Mouse (Mus musculus): ENCODE results near the gene Mrgprf. TPM values are rescaled to one million over a fixed set of nuclear protein-coding genes. Genes with fewer than 3 reads are reported as not detected.

The Mrgprf gene
- total RNA-seq, 2 experiments from 2014 or later = 2.5 to 2.7 TPM

DNA sequence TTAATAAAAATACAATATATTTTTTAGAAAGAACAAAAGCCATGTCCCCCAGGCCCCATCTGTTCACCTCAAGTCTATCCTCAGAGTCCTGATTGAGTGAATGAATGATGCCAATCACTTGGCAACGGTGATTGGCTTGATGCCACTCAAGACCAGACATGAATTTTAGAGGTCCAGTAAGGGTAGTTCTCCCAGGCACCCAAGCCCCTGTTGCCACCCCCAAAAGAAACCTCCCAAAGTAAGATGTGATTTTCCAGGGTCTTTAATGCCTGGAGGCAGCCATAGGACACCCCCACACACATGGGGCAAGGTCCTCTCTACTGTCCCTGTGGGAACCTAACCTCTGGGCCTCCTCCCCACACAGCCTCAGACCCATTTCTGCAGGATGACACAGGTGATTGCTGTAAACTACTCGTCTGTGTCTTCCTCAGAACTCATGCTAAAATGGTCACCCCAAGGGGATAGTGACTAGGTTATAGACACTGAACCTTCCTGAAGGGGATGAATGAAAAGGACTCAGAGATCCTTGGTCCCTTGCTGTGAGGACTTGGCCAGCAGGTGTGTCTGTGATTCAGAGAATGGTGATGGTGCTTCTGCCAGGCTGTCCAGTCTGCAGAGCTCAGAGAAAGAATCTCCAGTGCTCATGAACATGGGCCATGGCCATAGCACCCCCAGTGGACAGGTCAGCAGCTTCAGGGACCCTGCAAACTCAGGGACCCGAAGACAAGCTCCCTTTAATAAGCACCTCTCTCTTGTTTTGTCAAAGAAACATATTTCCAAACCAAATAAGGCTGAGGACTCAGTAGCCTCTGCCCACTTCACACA lies 1.8 kb upstream of the Mrgprf start:
- no peak for DNase-seq
- intact Hi-C loops (cut with DNase I) = no loop called here

DNA sequence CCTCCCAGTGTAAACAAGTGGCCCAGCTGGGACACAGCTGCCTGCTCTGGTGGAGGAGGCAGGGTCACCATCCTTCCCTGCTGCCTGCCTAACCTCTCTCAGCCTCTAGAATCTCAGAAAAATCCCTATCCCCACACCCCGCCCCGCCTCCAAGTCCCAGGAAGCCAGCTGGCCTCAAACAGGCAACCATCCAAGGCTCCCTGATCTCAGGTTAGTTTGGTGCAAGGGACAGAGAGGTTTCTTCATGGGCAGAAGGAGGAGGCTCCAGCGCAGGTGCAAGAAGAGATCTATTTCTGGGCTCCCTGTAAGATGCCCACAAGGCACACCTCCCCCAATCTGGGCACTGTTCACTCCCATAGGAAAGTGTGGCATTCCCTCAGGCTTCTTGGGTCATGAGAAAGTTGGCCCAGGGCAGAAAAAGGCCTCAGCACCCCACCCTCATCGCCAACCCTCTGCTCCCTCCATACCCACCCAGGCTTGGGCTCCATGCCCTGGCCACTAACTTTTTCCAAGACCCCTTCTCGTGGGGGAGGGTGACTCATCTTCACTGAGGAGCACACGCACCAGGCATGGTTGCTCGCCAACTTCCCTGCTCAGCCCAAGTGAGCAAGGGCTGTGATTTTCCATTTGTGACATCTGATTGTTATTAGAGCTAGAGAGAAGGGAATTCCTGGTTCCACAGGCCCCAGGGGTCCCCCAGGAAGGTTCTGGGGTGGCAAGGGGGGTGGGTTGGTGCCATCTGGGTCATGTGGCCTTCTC lies 887 bp upstream of the Mrgprf start:
- DNase-seq = peak; percentile 54 to 65
- intact Hi-C loops (cut with DNase I) = no loop called here

DNA sequence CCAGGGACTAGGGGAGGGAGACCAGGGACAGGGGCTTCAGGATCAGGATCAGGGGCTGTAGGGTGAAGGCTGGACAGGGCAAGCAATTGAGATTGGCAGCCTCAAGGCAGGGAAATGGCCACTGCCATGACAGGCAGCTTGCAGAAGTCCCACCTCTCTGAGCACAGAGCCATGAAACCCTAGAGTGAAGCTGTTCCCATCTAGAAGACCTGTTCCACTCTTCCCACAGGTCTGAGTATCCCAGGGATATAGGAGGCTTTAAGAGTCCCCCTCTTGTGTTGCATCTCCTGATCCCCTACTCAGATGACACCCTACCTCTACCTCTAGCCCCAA lies 346 bp downstream of the Mrgprf start:
- intact Hi-C loops (cut with DNase I) = no loop called here
- no peak for DNase-seq

DNA sequence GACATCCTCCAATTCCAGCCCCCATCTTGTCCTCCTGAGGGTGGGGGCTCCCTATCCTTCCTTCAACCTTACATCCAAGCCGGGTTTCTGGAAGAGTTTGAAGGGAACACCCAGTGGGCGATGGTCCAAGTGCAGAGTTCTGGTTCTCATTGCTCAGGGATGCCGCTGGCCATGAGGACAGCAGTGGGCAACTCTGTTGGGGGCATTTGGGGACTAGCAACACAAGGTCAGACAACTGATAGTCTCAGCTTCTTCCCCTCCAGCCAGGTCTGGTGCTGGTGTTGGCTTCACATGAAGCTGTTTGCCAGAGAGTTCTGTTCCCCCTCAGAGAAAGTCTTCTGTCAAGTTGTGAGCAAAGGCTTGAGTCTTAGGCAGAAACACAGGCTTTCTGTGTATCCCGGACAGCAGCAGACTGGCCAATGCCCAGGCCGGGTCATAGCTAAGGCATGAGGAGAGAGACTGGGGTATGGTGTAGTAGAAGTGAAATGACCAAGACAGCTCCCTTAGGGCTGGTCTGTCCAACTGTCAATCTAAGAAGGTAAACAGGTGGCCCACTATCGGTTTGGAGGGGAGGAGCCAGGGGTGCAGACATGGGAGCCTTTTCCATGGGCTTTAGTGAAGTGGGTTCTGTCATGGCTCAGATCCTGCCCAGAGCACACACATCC lies 845 bp downstream of the Mrgprf start:
- peak; percentile 54 to 56 for DNase-seq
- intact Hi-C loops (cut with DNase I) = no loop called here

DNA sequence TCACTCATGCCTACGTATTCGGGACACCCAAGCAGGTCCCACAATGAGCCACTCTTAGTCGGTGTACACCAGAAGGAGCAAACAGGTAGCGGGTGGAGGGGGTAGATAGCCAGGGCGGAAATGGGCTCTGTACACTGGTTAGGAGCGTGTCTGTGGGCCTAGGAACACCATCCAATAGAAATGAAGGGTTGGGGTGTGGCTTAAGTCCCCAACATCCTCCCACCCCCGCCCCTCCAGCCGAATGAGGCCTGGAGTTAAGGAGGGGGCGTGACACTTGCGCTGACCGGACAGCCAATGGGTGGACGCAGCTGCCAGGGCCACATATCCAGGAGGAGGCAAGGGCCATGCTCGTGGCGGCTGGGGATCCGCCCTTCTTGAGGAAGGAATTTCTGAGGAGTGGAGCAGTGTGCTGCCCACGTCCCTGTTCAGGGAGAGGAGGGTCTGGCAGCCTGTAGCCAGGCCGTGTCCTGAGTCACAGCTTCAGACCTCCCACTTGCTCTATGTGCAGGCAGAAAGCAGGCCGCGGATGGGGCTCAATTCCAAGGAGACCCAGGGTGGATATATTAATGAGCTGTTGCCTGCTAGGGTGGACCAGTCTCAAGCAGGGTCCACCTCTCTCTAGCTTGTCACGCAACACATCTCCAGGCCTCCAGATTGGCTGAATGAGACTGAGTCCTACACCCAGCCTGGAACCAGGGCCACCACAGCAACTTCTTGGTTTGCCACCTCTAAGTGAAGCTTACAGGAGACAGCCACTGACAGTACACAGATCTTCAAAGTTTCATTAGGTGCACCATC lies 2.1 kb downstream of the Mrgprf start:
- peak; percentile 58 to 66 for DNase-seq
- intact Hi-C loops (cut with DNase I) = no loop called here

DNA sequence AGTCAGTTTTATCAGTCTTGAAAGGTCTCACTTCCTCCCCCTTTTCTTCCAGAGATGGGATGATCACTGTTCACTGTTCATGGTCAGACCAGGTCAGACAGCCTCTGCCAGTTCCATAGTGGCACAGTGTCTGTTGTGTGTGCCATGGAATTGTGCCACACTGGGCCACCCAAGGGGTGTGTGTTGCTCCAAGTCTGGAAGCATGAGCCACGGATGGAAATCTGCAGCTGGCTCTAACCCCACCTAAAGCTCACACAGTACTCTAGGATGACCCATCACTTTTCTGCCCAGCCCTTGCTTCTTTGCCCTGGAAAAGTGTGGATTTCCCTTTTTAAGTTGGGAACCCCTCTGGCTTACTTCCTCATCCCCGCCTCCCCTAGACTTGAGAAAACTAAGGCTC lies 3.5 kb downstream of the Mrgprf start:
- DNase-seq = no peak
- intact Hi-C loops (cut with DNase I) = no loop called here

DNA sequence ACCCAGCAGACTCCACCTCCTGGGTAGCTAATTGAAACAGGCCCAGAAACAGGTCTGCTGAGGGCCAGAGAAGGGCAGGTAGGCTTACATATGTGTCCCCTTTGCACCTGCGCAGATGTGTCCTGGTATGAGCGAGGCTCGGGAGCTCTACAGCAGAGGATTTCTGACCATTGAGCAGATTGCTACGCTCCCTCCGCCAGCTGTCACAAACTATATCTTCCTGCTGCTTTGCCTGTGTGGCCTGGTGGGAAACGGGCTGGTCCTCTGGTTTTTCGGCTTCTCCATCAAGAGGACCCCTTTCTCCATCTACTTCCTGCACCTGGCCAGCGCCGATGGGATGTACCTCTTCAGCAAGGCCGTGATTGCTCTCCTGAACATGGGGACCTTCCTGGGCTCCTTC lies 7.0 kb downstream of the Mrgprf start:
- DNase-seq = no peak
- intact Hi-C loops (cut with DNase I) = no loop called here

DNA sequence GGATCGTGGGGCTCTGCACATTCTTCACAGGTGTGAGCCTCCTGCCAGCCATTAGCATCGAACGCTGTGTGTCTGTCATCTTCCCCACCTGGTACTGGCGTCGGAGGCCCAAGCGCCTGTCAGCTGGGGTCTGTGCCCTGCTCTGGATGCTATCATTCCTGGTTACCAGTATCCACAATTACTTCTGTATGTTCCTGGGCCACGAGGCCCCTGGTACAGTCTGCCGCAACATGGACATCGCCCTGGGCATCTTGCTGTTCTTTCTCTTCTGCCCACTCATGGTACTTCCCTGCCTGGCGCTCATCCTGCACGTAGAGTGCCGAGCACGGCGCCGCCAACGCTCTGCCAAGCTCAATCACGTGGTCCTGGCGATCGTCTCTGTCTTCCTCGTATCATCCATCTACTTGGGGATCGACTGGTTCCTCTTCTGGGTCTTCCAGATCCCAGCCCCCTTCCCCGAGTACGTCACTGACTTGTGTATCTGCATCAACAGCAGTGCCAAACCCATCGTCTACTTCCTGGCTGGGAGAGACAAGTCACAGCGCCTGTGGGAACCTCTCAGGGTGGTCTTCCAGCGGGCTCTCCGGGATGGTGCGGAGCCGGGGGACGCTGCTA lies 7.5 kb downstream of the Mrgprf start:
- DNase-seq = no peak
- intact Hi-C loops (cut with DNase I) = no loop called here

DNA sequence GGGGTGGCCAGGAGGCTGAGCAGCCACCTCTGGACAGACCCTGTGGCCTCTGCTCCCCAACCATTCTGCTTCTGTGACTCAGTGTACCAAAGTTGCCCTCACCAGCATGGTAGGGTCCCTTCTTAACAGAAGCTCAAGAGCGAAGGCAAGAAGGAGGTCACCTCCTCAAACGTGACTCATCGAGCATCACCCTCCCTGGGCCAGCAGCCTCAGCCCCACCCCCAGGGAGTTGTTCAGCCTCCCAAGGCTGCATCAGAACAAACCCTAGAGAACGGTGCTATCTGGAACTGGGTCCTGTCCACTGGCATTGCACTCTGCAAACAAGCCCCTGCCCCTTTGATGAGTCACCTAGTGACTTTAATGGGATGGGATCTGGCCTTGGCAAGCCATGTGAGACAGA lies 8.2 kb downstream of the Mrgprf start:
- intact Hi-C loops (cut with DNase I) = no loop called here
- DNase-seq = no peak

DNA sequence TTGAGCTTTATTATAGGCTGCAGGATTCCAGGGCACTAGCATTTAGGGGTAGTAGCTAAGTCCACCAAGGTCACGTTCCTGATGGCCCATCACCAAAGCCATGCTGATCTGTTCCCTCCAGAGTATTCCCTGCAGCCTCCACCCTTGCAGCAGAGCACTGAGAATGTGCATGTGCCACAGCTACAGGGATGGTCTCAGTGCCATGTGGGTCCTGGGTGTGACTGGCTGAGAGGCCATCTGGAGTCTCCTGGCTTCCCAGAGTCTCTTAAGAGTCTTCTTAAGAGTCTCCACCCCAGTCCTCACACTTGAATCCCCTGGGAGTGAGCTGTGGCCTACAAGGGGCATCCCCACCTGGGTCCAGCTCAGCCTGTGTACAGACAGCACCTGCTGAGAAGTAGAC lies 9.2 kb downstream of the Mrgprf start:
- intact Hi-C loops (cut with DNase I) = no loop called here
- DNase-seq = no peak

DNA sequence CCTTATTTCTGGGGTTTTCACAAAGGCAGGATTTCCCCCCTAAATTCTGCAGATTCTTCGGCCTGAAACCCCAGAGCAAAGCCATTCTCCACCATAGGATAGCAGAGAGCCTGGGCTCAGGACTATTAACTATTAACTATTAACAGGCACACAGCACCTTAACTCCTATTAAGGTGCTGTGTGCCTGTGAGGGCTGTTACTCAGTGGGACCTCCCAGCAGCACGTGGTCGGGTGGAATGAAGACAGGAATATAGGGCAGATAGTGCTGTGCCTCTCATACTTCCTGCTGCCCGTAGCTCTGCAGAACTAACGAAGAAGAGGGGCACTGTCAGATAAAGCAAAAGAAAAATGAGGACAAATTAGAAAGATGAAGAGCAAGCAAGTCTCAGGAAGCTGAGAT lies 9.9 kb downstream of the Mrgprf start:
- DNase-seq = no peak
- intact Hi-C loops (cut with DNase I) = no loop called here

DNA sequence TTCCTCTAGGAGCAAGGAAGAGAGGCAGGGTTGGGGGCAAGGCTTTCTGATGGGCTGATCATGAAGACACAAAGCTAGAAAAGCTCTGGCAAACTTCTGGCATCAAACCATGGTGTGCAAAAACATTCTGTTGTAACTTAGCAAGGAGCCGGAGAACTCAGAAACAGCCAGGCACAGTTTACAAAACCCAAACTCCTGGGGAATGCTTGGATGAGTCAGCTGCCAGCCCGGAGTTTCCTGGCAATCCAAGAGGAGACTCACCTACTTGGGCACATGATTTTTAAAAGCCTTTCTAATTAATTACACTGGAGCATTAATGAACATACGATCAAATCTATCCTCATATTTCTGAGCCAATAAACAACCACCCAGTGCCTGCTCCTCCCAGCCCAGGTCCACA lies 11.5 kb downstream of the Mrgprf start:
- DNase-seq = no peak
- intact Hi-C loops (cut with DNase I) = no loop called here

DNA sequence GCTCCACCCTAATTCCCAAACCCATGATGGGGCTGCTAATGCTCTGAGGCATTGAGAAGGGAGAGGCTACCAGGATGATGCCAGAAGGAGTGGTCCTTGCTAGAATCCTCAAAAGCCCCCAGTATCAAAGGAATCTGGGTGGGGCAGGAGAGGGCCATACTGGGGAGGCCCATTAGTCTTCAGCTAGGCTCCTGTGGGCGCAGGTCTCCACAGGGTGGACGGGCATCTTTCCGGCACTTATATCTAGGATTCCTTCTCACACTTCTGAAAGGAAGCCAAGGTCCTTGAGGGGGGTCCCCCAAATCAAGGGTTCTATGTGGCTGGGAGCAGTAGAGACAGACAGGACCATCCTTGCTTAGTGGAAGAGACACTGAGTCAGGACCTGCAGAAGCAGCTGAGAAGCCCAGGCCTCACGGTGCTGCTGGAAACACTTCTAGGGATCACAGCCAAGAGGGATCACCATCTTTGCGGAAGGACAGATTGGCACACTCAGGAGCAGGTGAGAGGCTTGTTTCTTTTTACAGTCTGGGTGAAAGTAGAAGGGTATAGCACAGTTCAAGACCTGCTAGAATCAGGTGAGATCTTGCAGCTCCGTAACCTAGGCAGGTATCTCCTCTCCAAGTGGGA lies 14.3 kb downstream of the Mrgprf start, which contains the start of gene Mrgprd:
Gene Mrgprd, plus strand, starts transcription at position 51 of the 627 bp plus-strand sequence.
- intact Hi-C loops (cut with DNase I) = no loop called here
- DNase-seq = no peak

DNA sequence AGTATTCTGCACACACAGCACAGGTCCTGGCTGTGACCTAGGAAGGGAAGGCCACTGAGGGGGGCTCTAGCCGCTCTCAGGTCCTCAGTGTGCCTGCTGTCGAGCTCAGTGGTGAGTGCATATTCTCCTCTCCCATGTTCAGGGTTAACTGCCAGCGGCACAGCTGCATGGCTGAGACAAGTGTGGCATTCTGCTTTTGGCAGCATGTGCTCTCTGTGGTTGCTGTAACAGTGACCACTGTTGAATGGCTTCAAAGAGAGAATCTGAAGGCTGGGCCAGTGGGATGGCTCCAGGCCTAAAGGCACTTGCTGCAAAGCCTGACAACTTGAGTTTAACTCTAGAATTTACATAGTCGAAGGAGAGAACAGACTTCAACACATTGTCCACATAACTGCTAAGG lies 16.9 kb downstream of the Mrgprf start:
- no peak for DNase-seq
- intact Hi-C loops (cut with DNase I) = no loop called here

DNA sequence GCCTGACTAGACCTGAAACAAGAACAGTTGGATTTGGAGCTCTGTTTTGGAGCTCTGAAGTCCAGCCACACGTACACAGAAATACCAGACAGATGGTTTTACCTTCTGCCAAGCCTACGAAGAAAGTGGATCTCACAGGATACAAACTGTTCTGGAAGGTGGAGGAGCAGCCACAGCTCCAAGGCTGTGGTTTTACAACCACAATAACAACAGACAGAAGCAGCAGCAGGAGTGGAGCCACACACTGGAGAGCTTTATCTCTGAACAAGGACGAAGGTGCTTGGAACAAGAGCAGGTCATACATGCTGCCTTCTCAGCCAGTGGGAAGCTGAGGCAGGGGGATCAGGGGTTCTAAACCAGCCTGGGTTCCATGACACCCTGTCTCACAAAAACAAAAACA lies 18.9 kb downstream of the Mrgprf start:
- intact Hi-C loops (cut with DNase I) = no loop called here
- no peak for DNase-seq

DNA sequence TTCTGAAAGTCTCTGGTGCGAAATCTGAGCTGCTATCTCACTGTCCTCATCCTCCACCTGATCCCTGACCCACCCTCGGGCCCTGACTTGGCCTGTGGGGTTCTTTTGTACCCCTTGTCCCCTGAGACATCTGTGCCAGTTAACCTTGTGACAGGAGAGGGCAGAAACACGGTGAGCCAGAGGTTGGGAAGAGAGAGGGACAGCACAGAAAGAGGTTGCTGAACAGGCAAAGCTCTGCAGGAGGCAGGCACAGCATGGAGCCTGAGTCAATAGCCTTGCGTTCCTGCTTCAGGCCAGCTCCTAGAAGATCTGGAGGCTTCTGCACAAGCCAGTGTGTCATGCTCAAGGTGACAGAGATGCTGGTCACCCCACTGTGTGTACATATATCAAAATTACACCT lies 23.0 kb downstream of the Mrgprf start:
- intact Hi-C loops (cut with DNase I) = no loop called here
- no peak for DNase-seq

DNA sequence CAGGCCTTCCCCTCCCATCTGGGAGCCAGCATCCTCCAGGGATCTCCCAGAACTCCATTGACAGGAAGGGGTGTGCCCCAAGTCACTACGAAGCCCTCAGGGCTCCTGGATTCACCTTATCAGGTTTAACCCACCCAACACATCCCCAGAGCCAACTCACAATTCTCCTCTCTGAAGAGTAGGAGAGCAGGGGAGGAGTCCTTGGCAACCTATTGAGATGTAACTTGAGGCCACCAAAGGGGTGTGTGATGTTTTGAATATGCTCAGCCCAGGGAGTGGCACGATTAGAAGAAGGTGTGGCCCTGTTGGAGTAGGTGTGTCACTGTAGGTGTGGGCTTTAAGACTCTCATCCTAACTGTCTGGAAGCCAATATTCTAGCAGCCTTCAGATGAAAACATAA lies 25.1 kb downstream of the Mrgprf start:
- DNase-seq = no peak
- intact Hi-C loops (cut with DNase I) = no loop called here

DNA sequence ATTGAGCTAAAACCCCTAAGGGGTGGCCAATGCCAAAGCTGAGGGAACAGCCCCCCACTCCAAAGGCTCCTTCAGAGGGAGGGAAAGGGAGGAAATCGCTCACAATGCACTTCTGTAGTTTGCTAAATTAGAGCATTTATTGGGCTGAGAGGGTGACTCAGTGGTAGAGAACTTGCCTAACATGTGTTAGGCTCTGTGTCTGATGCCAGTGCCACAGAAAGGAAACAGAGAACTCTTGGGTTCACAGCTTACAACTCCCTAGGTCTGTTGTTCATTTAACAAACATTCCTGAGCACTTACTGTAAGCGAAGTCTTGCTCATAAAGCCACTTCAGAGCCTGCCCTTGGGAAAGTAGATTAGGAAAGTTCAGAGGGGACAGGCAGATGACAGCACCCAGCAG lies 29.4 kb downstream of the Mrgprf start:
- intact Hi-C loops (cut with DNase I) = no loop called here
- no peak for DNase-seq

DNA sequence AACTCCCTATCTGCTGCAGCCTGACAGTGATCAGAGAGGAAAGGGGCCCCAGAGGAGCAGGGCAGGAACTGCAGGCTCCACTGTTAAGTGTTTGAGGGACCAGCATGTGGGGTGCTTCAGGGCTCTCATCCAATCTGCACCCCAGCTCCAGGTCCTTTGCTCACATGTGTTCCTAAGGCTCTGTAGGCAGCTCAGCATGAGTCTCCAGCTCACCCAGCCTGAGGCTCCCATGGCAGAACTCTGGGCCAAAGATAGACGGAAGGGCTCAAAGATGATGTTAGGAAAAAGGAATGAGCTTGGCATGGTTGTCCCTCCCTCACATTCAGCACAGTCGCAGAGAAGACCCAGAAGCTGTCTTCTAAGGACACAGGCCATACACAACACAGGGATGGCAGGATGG lies 30.0 kb downstream of the Mrgprf start:
- no peak for DNase-seq

More for the DNA sequence above, 30.0 kb downstream of the Mrgprf start:
- intact Hi-C loops (cut with DNase I) = no loop called here
